Mouse (Mus musculus) liver, postnatal 0 days (tissue): ENCODE data around the gene Scn4a. TPM values are rescaled to one million over a fixed set of nuclear protein-coding genes. Genes with fewer than 3 reads are reported as not detected.
A peak's percentile ranks its signal among the peaks of the same experiment; 100 is the strongest.

Experiments
- ATAC-seq: fragments of 200-750 bp; cut with Nextera tagmentation; 2 replicates; pipeline ENCODE4 v1.8.0; 2017; ENCODE audit warnings: mild to moderate bottlenecking, moderate library complexity
- DNase-seq: peaks from one replicate; pipeline ENCODE4 v3.0.0-alpha.2; 2016
- H3K27ac ChIP-seq: fragments of 300-500 bp; sonication (generic); 2 replicates; pipeline ENCODE4 v1.5.1; 2014; ENCODE audit warnings: antibody characterized with exemption, moderate library complexity, mild to moderate bottlenecking, low read depth
- H3K27me3 ChIP-seq: fragments of 300-500 bp; sonication (generic); 2 replicates; pipeline ENCODE4 v1.6.1; 2014; ENCODE audit warnings: low read length, control low read depth, mixed read lengths; ENCODE audit not compliant: insufficient read depth
- H3K36me3 ChIP-seq: fragments of 300-500 bp; sonication (generic); replicated peaks from 2 replicates; pipeline ENCODE4 v1.6.1; 2014; ENCODE audit warnings: mild to moderate bottlenecking, control low read depth, low read length, moderate library complexity, mixed read lengths; ENCODE audit not compliant: insufficient read depth
- H3K4me1 ChIP-seq: fragments of 300-500 bp; sonication (generic); 2 replicates; pipeline ENCODE4 v1.6.1; 2014; ENCODE audit warnings: antibody characterized with exemption, mild to moderate bottlenecking, control low read depth; ENCODE audit not compliant: insufficient read depth
- H3K4me2 ChIP-seq: fragments of 300-500 bp; sonication (generic); 2 replicates; pipeline ENCODE4 v1.6.1; 2014; ENCODE audit warnings: low read depth, mild to moderate bottlenecking, low read length, moderate library complexity, mixed read lengths
- H3K4me3 ChIP-seq: fragments of 300-500 bp; sonication (generic); 2 replicates; pipeline ENCODE4 v1.5.1; 2014; ENCODE audit warnings: low read depth, low read length
- H3K9ac ChIP-seq: fragments of 300-500 bp; sonication (generic); replicated peaks from 2 replicates; pipeline ENCODE4 v1.6.1; 2014; ENCODE audit warnings: mild to moderate bottlenecking, moderate library complexity
- H3K9me3 ChIP-seq: fragments of 300-500 bp; sonication (generic); 2 replicates; pipeline ENCODE4 v1.6.1; 2016; ENCODE audit warnings: mild to moderate bottlenecking, control low read depth, low read length, mixed read lengths
- CTCF ChIP-seq: sonication (generic); IDR thresholded peaks from 2 replicates; pipeline ENCODE4 v1.5.1; 2016; ENCODE audit warnings: antibody characterized with exemption, low read depth
- EP300 ChIP-seq: IDR thresholded peaks from 2 replicates; pipeline ENCODE4 v1.6.1; 2016; ENCODE audit warnings: antibody characterized with exemption, low read depth, mild to moderate bottlenecking
- WGBS: fragments of 180-500 bp; shearing (Covaris S2); extraction: QIAGEN DNeasy Blood & Tissue Kit; methylation state at CpG from one replicate; pipeline ENCODE4 v1.1.7; 2014; ENCODE audit not compliant: insufficient replicate concordance; 5-methylcytosine and 5-hydroxymethylcytosine counted together
- polyA plus RNA-seq: library from polyadenylated mRNA; unstranded; fragments of >200 nt; fragmentation: Nextera tagmentation; extraction: Ambion mirVana; gene quantifications from 2 replicates; pipeline ENCODE4 v1.2.1, GENCODE M21; 2015

Scn4a gene
- polyA plus RNA-seq, 1 experiment from 2014 or later, result 0.06 TPM

DNA sequence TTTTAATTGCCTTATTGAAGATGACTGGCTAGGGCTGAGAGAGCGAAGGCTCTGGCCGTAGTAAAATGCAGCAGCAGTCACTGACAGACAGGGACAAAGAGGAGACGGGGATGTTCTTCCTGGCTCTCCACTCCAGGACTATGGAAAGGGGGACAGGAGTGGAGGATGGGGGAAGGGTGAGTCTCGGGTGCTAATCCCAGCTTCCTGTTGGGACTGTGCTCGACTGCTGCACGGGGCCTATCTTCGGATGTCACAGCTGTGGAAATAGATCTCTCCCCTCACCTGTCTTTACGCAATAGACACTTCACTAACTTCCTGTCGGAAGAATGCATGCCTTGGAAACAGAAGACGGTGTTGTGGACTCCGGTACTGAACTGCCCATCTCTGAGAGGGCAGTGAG, 20.9 kb upstream of the Scn4a start:
- DNase-seq (no peak), ATAC-seq (no peak)
- no peak for TF ChIP-seq CTCF
- TF ChIP-seq EP300, result no peak
- Histone ChIP-seq H3K9ac (no peak overlapping the region), H3K27me3 (no peaks in the 10 kb centered on the region), H3K9me3 (no peaks in the 10 kb centered on the region), H3K4me3 (no peak overlapping the region), H3K27ac (no peak overlapping the region), H3K4me2 (no peak overlapping the region), H3K4me1 (no peaks in the 10 kb centered on the region), H3K36me3 (no peaks in the 10 kb centered on the region)
- WGBS, result 51% methylated on average over 11 of the region's 11 CpGs

DNA sequence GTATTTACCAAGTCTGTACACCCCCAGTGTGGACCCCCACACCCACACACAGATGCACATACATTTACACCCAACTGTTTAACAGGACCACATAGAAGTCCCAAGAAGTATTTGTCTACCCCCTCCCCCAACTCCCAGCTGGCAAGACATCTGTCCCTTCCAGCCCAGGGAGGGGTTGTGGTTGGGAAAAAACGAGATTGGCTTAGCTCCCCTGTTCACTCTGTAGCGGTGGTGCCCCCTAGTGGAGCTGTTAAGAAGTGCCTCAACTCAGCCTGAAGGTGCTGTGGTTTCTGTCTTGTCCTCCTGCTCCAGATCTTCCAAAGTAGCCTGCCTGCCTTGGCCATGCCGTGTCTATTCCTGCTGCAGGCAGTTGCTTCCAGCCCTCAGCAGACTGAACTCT, 13.2 kb upstream of the Scn4a start:
- no peak; the same call in 1 of the 2 replicates for ATAC-seq

DNA sequence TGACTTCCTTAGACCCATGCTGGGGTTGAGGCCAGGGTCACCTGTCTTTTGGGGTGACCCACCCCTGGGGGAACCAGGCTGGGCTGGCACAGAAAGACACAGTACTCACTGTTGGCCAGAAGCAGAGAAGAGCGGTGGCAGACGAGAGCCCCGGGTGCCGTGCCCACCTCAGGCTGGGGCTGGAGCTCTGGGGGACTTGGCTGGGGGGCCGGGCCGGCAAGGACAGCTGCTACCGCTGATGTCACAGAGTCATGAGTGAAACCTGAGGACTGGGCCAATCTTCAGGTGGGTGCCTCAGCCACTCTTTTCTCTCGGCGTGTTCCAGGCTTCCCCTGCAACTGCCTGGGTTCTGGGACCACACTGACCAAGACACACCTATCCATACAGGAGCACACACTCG, 12.3 kb upstream of the Scn4a start, which contains the start of gene Prr29:
Gene Prr29 (plus strand): TSS at position 107 of the 400 bp plus-strand sequence.
- no peak within 1 kb of the TSS for H3K4me3 ChIP-seq
- no peaks in the 10 kb centered on the region for H3K4me1 ChIP-seq
- no peak for ATAC-seq
- H3K27ac ChIP-seq, result no peak within 1 kb of the TSS
- no peak for DNase-seq
- TF ChIP-seq EP300, result no peak
- TF ChIP-seq CTCF, result no peak
- H3K27me3 ChIP-seq, result no peaks in the 10 kb centered on the region
- no peak within 1 kb of the TSS for H3K9ac ChIP-seq
- no peak within 1 kb of the TSS for H3K4me2 ChIP-seq
- H3K9me3 ChIP-seq, result no peaks in the 10 kb centered on the region
- 61% methylated on average over 10 of the region's 10 CpGs for WGBS
- H3K36me3 ChIP-seq, result no peaks in the 10 kb centered on the region

More for the DNA sequence above, 13.2 kb upstream of the Scn4a start:
- 5% methylated on average over 3 of the region's 3 CpGs for whole genome bisulfite sequencing
- Histone ChIP-seq H3K9ac (no peak overlapping the region), H3K27me3 (no peaks in the 10 kb centered on the region), H3K4me2 (no peak overlapping the region), H3K36me3 (no peaks in the 10 kb centered on the region), H3K4me1 (no peaks in the 10 kb centered on the region), H3K4me3 (no peak overlapping the region), H3K9me3 (no peaks in the 10 kb centered on the region), H3K27ac (no peak overlapping the region)
- TF ChIP-seq CTCF (peak; percentile 90), EP300 (no peak)
- peak; percentile 83 for DNase-seq

DNA sequence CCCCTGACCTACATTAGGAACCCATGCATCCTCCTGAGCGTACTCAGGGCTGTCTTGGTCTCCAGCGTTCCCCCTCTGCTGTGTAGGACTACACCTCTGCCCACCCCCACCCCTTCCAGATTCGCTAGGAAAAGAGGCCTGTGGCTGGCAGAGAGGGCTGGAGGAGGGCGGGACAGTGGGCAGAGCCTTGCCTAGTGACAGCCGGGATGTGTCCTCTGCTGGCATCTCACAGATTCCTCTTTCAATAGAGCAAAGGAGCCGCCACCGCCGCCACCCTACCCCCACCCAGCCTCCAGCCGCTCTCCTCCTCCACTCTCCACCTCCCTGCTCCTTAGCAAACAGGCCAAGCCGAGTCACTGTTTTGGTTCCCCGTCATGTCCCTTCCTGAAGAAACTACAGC, 11.6 kb upstream of the Scn4a start:
- H3K27ac ChIP-seq, result no peak overlapping the region
- H3K9me3 ChIP-seq, result no peaks in the 10 kb centered on the region
- H3K4me3 ChIP-seq, result no peak overlapping the region
- H3K27me3 ChIP-seq, result no peaks in the 10 kb centered on the region
- TF ChIP-seq CTCF (no peak), EP300 (no peak)
- no peak for DNase-seq
- H3K4me2 ChIP-seq, result no peak overlapping the region
- H3K4me1 ChIP-seq, result no peaks in the 10 kb centered on the region
- no peak for ATAC-seq
- H3K36me3 ChIP-seq, result no peaks in the 10 kb centered on the region
- 19% methylated on average over 11 of the region's 11 CpGs for WGBS
- H3K9ac ChIP-seq, result no peak overlapping the region

DNA sequence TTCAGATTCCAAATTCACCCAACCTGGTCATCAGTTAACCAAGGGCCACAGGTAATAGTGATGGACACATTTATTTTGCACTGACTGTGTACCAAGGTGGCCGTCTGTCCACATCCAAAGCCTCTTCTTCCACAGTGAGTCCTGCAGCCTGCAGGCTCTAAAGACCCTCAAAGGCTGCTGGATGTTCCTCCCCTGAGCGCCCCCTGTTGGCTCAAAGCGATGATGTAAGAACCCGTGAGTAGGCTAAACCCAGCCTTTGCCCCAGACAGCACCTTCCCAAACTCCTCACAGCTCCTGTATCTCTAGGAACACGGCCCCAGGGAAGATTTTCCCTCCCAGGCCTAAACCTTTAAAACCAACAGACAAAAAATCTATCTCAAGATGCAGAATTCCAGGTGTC, 6.3 kb upstream of the Scn4a start:
- WGBS, result 24% methylated on average over 5 of the region's 5 CpGs
- no peak for ATAC-seq

DNA sequence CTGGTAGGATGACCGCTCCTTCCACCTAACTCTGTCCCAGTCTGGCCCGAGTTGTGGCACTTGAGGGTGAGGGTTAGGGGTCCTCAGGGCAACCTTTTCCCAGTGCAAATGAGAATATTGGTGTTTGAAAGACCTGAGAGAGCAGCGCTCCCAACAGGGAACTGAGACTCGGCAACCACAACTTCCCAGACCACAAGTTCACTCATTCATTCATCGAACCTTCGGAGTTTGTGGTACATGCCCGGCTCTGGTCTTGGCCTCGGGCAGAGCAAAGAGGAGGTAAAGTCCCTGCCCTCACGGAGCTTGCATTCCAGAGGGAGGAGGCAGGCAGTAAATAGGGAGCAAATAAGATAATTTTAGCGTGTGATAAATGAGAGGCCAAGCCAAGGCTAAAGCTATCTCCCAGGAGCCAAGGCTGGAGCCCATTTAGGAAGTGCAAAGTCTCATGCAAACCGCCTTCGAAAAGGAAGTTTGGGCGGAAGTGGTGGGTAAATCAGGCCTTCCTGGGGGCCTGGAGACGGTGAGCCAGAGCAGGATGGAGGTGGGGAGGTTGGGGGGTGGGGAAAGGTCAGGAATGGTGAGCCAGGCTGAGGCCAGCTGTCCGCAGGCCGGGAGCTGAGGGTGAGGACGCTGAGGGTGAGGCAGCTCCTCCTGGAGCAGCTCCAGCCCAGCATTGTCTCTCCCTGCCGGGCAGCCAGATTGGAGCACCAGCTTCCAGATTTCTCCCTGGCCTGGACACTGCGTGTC, 2.5 kb upstream of the Scn4a start:
- DNase-seq, result no peak
- no peaks in the 10 kb centered on the region for H3K9me3 ChIP-seq
- H3K4me1 ChIP-seq, result peaks cover 6% of the 10 kb centered on the region
- no peaks in the 10 kb centered on the region for H3K27me3 ChIP-seq
- H3K4me3 ChIP-seq, result no peak overlapping the region
- TF ChIP-seq CTCF, result no peak
- no peak for TF ChIP-seq EP300
- H3K27ac ChIP-seq, result no peak overlapping the region
- H3K4me2 ChIP-seq, result peak overlapping the region; percentile 20
- no peak for ATAC-seq
- 28% methylated on average over 19 of the region's 19 CpGs for WGBS
- no peak overlapping the region for H3K9ac ChIP-seq
- H3K36me3 ChIP-seq, result no peaks in the 10 kb centered on the region

More for the DNA sequence above, 6.3 kb upstream of the Scn4a start:
- DNase-seq, result peak; percentile 59
- Histone ChIP-seq H3K9ac (no peak overlapping the region), H3K4me1 (peaks cover 6% of the 10 kb centered on the region), H3K9me3 (no peaks in the 10 kb centered on the region), H3K36me3 (no peaks in the 10 kb centered on the region), H3K27ac (no peak overlapping the region), H3K4me3 (no peak overlapping the region), H3K4me2 (no peak overlapping the region), H3K27me3 (no peaks in the 10 kb centered on the region)
- peak; percentile 62 for TF ChIP-seq CTCF
- no peak for TF ChIP-seq EP300
